In the genomic region with DNA sequence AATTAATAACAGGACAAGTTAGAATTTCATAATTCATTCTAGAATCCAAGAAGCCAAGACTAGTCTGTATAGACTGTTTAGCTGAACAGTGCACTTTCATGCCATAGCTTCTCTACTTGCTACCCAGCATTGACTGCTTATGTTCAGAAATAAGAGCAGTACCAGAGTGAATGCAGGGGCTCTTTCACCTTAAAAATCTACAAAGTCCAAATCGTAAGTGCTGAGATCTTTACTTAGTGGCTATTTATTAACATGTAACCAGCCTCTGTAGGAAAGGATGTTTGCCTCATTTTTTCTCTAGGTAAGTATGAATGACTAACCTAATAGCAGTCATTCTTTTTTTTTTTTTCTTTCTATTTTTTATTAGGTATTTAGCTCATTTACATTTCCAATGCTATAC, we compare ENCODE assay signal across 26 mouse cellular contexts.
DNase-seq lines count a peak whose midpoint lies in the region; ATAC-seq and TF ChIP-seq lines count a peak whose summit lies in the region.
"Had no signal": no experiment of that assay in that cellular context is flagged by ENCODE, and none has a peak within 500 bp of the region (broad histone marks: within the 10 kb centered on the region; RNA-seq: fewer than 3 reads in every experiment).

No protein-coding gene starts in this region.

- no peak for TF ChIP-seq CTCF in liver, adult 2 months (IDR thresholded peaks at IDR 0.05; ENCODE audit: low read depth, low read length)
- TF ChIP-seq CTCF in lung, embryonic 14.5 days (IDR thresholded peaks at IDR 0.05; ENCODE audit: low read depth) = no peak
- no peak for TF ChIP-seq CTCF in stomach, postnatal 0 days (IDR thresholded peaks at IDR 0.05; ENCODE audit: low read depth)

- H3K9me3 ChIP-seq in liver, embryonic 11.5 days (ENCODE audit: control insufficient read depth, low read length) = no peaks in the 10 kb centered on the region
- no peaks in the 10 kb centered on the region for H3K9me3 ChIP-seq in lung, embryonic 14.5 days (ENCODE audit: low read depth, low read length)
- H3K9me3 ChIP-seq in stomach, embryonic 15.5 days = no peaks in the 10 kb centered on the region
- no peaks in the 10 kb centered on the region for H3K9me3 ChIP-seq in stomach, postnatal 0 days (ENCODE audit: control insufficient read depth, low read length)
- no peaks in the 10 kb centered on the region for H3K9me3 ChIP-seq in kidney, embryonic 15.5 days (replicated peaks)
- H3K9me3 ChIP-seq: forebrain, embryonic 10.5 days; forebrain, embryonic 13.5 days; heart, embryonic 10.5 days; heart, embryonic 13.5 days had no signal

- no peak overlapping the region for H3K4me3 ChIP-seq in liver, adult 2 months (ENCODE audit: insufficient read depth, low read depth, low read length)
- no peak overlapping the region for H3K4me3 ChIP-seq in liver, embryonic 11.5 days (ENCODE audit: low read depth, low read length)
- H3K4me3 ChIP-seq in lung, embryonic 14.5 days (ENCODE audit: low read depth, low read length) = no peak overlapping the region
- H3K4me3 ChIP-seq in stomach, embryonic 15.5 days (replicated peaks) = no peak overlapping the region
- H3K4me3 ChIP-seq in stomach, postnatal 0 days (ENCODE audit: low read depth, low read length) = no peak overlapping the region
- H3K4me3 ChIP-seq in kidney, embryonic 15.5 days (replicated peaks) = no peak overlapping the region
- H3K4me3 ChIP-seq: forebrain, embryonic 10.5 days; forebrain, embryonic 13.5 days; heart, adult 2 months; heart, embryonic 10.5 days; heart, embryonic 13.5 days had no signal

- peak; percentile 90 for DNase-seq in liver, adult 2 months (ENCODE audit: extremely low read depth, low read depth, low spot score)
- no peak for DNase-seq in liver, embryonic 11.5 days (ENCODE audit: low spot score)
- peak; percentile 24 for DNase-seq in lung, embryonic 14.5 days
- DNase-seq in lung, postnatal 14 days = no peak
- DNase-seq in stomach, postnatal 0 days (ENCODE audit: low spot score) = no peak
- DNase-seq: adrenal gland, postnatal 10 days; adrenal gland, postnatal 36 days; B cell, adult 2 months; cerebellum, adult 18-20 months; cerebellum, adult 9-10 months; cerebellum, postnatal 14 days; gastrocnemius, postnatal 10 days; gastrocnemius, postnatal 36 days; heart, adult 2 months; heart, postnatal 14 days; heart, postnatal 4 days had no signal

- no peak for TF ChIP-seq POLR2A in liver, adult 2 months (IDR thresholded peaks at IDR 0.05; ENCODE audit: extremely low read depth, insufficient read depth, low read length)

- H3K27ac ChIP-seq in liver, adult 2 months (replicated peaks; ENCODE audit: insufficient read depth, low read depth, low read length) = no peak overlapping the region
- no peak overlapping the region for H3K27ac ChIP-seq in liver, embryonic 11.5 days (ENCODE audit: low read depth, low read length)
- no peak overlapping the region for H3K27ac ChIP-seq in lung, embryonic 14.5 days (ENCODE audit: low read depth)
- H3K27ac ChIP-seq in stomach, embryonic 15.5 days = no peak overlapping the region
- no peak overlapping the region for H3K27ac ChIP-seq in stomach, postnatal 0 days (replicated peaks)
- no peak overlapping the region for H3K27ac ChIP-seq in kidney, embryonic 15.5 days
- H3K27ac ChIP-seq: forebrain, embryonic 10.5 days; forebrain, embryonic 13.5 days; heart, adult 2 months; heart, embryonic 10.5 days; heart, embryonic 13.5 days had no signal

- no peaks in the 10 kb centered on the region; the same call in 1 of the 2 replicates for H3K4me1 ChIP-seq in liver, adult 2 months (ENCODE audit: control insufficient read depth, insufficient read depth, low read length)
- H3K4me1 ChIP-seq in liver, embryonic 11.5 days (replicated peaks; ENCODE audit: control insufficient read depth, insufficient read depth, low read length) = no peaks in the 10 kb centered on the region
- H3K4me1 ChIP-seq in lung, embryonic 14.5 days (ENCODE audit: insufficient read depth) = no peaks in the 10 kb centered on the region
- no peaks in the 10 kb centered on the region for H3K4me1 ChIP-seq in stomach, embryonic 15.5 days
- H3K4me1 ChIP-seq in stomach, postnatal 0 days (replicated peaks; ENCODE audit: control insufficient read depth, insufficient read depth) = no peaks in the 10 kb centered on the region
- no peaks in the 10 kb centered on the region for H3K4me1 ChIP-seq in kidney, embryonic 15.5 days
- H3K4me1 ChIP-seq: forebrain, embryonic 10.5 days; forebrain, embryonic 13.5 days; heart, embryonic 10.5 days; heart, embryonic 13.5 days had no signal

- no peaks in the 10 kb centered on the region for H3K27me3 ChIP-seq in liver, adult 2 months (ENCODE audit: control insufficient read depth, insufficient read depth, low read length)
- H3K27me3 ChIP-seq in liver, embryonic 11.5 days (replicated peaks; ENCODE audit: control insufficient read depth, insufficient read depth, low read length) = no peaks in the 10 kb centered on the region
- H3K27me3 ChIP-seq in lung, embryonic 14.5 days (ENCODE audit: insufficient read depth, low read length) = no peaks in the 10 kb centered on the region
- H3K27me3 ChIP-seq in stomach, embryonic 15.5 days (replicated peaks) = no peaks in the 10 kb centered on the region
- no peaks in the 10 kb centered on the region for H3K27me3 ChIP-seq in stomach, postnatal 0 days (ENCODE audit: control insufficient read depth, insufficient read depth, low read length)
- H3K27me3 ChIP-seq in kidney, embryonic 15.5 days = no peaks in the 10 kb centered on the region
- H3K27me3 ChIP-seq: CH12.LX; forebrain, embryonic 13.5 days; heart, embryonic 13.5 days; Patski had no signal

- no peak overlapping the region for H3K9ac ChIP-seq in liver, adult 2 months (ENCODE audit: low read depth, low read length)
- H3K9ac ChIP-seq in liver, embryonic 11.5 days (ENCODE audit: low read depth, low read length) = no peak overlapping the region
- H3K9ac ChIP-seq in lung, embryonic 14.5 days = no peak overlapping the region
- H3K9ac ChIP-seq in stomach, embryonic 15.5 days = no peak overlapping the region
- H3K9ac ChIP-seq in stomach, postnatal 0 days (ENCODE audit: low read length) = no peak overlapping the region
- no peak overlapping the region for H3K9ac ChIP-seq in kidney, embryonic 15.5 days
- H3K9ac ChIP-seq: forebrain, embryonic 13.5 days; heart, embryonic 13.5 days had no signal

- H3K36me3 ChIP-seq in liver, adult 2 months (ENCODE audit: control insufficient read depth, insufficient read depth, low read length) = no peaks in the 10 kb centered on the region
- no peaks in the 10 kb centered on the region for H3K36me3 ChIP-seq in liver, embryonic 11.5 days (ENCODE audit: control insufficient read depth, insufficient read depth, low read length)
- no peaks in the 10 kb centered on the region for H3K36me3 ChIP-seq in lung, embryonic 14.5 days (ENCODE audit: insufficient read depth)
- H3K36me3 ChIP-seq in stomach, embryonic 15.5 days = no peaks in the 10 kb centered on the region
- no peaks in the 10 kb centered on the region for H3K36me3 ChIP-seq in stomach, postnatal 0 days (ENCODE audit: control insufficient read depth, insufficient read depth, low read length)
- no peaks in the 10 kb centered on the region for H3K36me3 ChIP-seq in kidney, embryonic 15.5 days
- H3K36me3 ChIP-seq: forebrain, embryonic 10.5 days; G1E; heart, embryonic 10.5 days; heart, embryonic 13.5 days had no signal

- H3K4me2 ChIP-seq in liver, embryonic 11.5 days = no peak overlapping the region
- no peak overlapping the region for H3K4me2 ChIP-seq in lung, embryonic 14.5 days
- H3K4me2 ChIP-seq in stomach, embryonic 15.5 days = no peak overlapping the region
- H3K4me2 ChIP-seq in stomach, postnatal 0 days (replicated peaks; ENCODE audit: low read depth) = no peak overlapping the region
- H3K4me2 ChIP-seq in kidney, embryonic 15.5 days = no peak overlapping the region
- H3K4me2 ChIP-seq: forebrain, embryonic 13.5 days; heart, embryonic 13.5 days had no signal

- ATAC-seq in liver, embryonic 11.5 days (replicated peaks; ENCODE audit: low FRiP score) = no peak
- no peak for ATAC-seq in lung, embryonic 14.5 days (ENCODE audit: insufficient read depth)
- ATAC-seq in stomach, embryonic 15.5 days (ENCODE audit: insufficient read depth, low FRiP score, low read depth) = peak; percentile 53; the same call in 1 of the 2 replicates
- ATAC-seq in stomach, postnatal 0 days (ENCODE audit: low FRiP score, low TSS enrichment) = no peak
- no peak for ATAC-seq in kidney, embryonic 15.5 days (replicated peaks; ENCODE audit: low FRiP score)
- ATAC-seq: forebrain, embryonic 13.5 days; forebrain, embryonic 16.5 days; Patski had no signal

- no peaks in the 10 kb centered on the region; the same call in 1 of the 2 replicates for H3K79me2 ChIP-seq in liver, adult 2 months (ENCODE audit: control insufficient read depth, insufficient read depth, low read length)

- no peak for TF ChIP-seq EP300 in stomach, postnatal 0 days (optimal IDR thresholded peaks at IDR 0.05)

- WGBS in liver, adult 2 months = 30% methylated on average over 1 of the region's 1 CpGs
- 70% methylated on average over 1 of the region's 1 CpGs for WGBS in liver, embryonic 11.5 days
- WGBS in lung, embryonic 14.5 days = 58% methylated on average over 1 of the region's 1 CpGs
- 52% methylated on average over 1 of the region's 1 CpGs for WGBS in stomach, embryonic 15.5 days
- WGBS in stomach, postnatal 0 days = 48% methylated on average over 1 of the region's 1 CpGs
- 76% methylated on average over 1 of the region's 1 CpGs for WGBS in kidney, embryonic 15.5 days

Comparison
In these comparisons a context has a peak if more than half of its experiments do, and no peak if none do; other contexts are left out.
1. DNase-seq: peak in liver, adult 2 months (single experiment) and lung, embryonic 14.5 days (single experiment); none in liver, embryonic 11.5 days (single experiment), lung, postnatal 14 days (single experiment) and stomach, postnatal 0 days (single experiment).